Mouse (Mus musculus) kidney, embryonic 15.5 days (tissue): Measurements from ENCODE around the gene Tiprl. TPM values are rescaled to one million over a fixed set of nuclear protein-coding genes. Genes with fewer than 3 reads are reported as not detected.

ENCODE experiments used
- ATAC-seq: fragments of 200-750 bp; cut with Nextera tagmentation; replicated peaks from 2 replicates; pipeline ENCODE4 v1.8.0; 2017; ENCODE audit warnings: moderate TSS enrichment; ENCODE audit not compliant: low FRiP score
- H3K27ac ChIP-seq: fragments of 300-500 bp; sonication (generic); 2 replicates; pipeline ENCODE4 v1.5.1; 2015; ENCODE audit warnings: mild to moderate bottlenecking, inconsistent platforms
- H3K27me3 ChIP-seq: fragments of 300-500 bp; sonication (generic); 2 replicates; pipeline ENCODE4 v1.6.1; 2015; ENCODE audit warnings: inconsistent platforms
- H3K36me3 ChIP-seq: fragments of 300-500 bp; sonication (generic); 2 replicates; pipeline ENCODE4 v1.6.1; 2015; ENCODE audit warnings: inconsistent platforms
- H3K4me1 ChIP-seq: fragments of 300-500 bp; sonication (generic); 2 replicates; pipeline ENCODE4 v1.6.1; 2015; ENCODE audit warnings: inconsistent platforms
- H3K4me2 ChIP-seq: fragments of 300-500 bp; sonication (generic); 2 replicates; pipeline ENCODE4 v1.6.1; 2015; ENCODE audit warnings: moderate library complexity, mild to moderate bottlenecking, inconsistent platforms
- H3K4me3 ChIP-seq: fragments of 300-500 bp; sonication (generic); replicated peaks from 2 replicates; pipeline ENCODE4 v1.5.1; 2015; ENCODE audit warnings: mild to moderate bottlenecking, inconsistent platforms
- H3K9ac ChIP-seq: fragments of 300-500 bp; sonication (generic); 2 replicates; pipeline ENCODE4 v1.6.1; 2015; ENCODE audit warnings: mild to moderate bottlenecking, inconsistent platforms
- H3K9me3 ChIP-seq: fragments of 300-500 bp; sonication (generic); replicated peaks from 2 replicates; pipeline ENCODE4 v1.6.1; 2016; ENCODE audit warnings: inconsistent platforms
- WGBS: fragments of 180-500 bp; shearing (Covaris S2); methylation state at CpG from one replicate; pipeline ENCODE4 v1.1.7; 2015; ENCODE audit warnings: mixed read lengths; 5-methylcytosine and 5-hydroxymethylcytosine counted together
- polyA plus RNA-seq: library from polyadenylated mRNA; unstranded; fragments of >200 nt; fragmentation: Nextera tagmentation; extraction: Ambion mirVana; gene quantifications from 2 replicates; pipeline ENCODE4 v1.2.1, GENCODE M21; 2015

The Tiprl gene
- polyA plus RNA-seq, 1 experiment from 2014 or later = 99.3 TPM

- no peak overlapping the region for H3K4me2 ChIP-seq
- H3K4me3 ChIP-seq = no peak overlapping the region
- H3K4me1 ChIP-seq = peaks cover 29% of the 10 kb centered on the region
- ATAC-seq = no peak
- H3K36me3 ChIP-seq = peaks cover 32% of the 10 kb centered on the region
- no peak overlapping the region for H3K9ac ChIP-seq
- WGBS = 79% methylated on average over 10 of the region's 10 CpGs
- no peak overlapping the region for H3K27ac ChIP-seq
- no peaks in the 10 kb centered on the region for H3K9me3 ChIP-seq
- H3K27me3 ChIP-seq = no peaks in the 10 kb centered on the region
These were observed 47.8 kb downstream of the Tiprl start for GRCm38 (mm10) chr1:165188806-165189580.

- ATAC-seq = no peak
- Histone ChIP-seq H3K36me3 (peaks cover 48% of the 10 kb centered on the region), H3K4me2 (no peak overlapping the region), H3K9ac (no peak overlapping the region), H3K27me3 (no peaks in the 10 kb centered on the region), H3K27ac (no peak overlapping the region), H3K4me1 (peaks cover 18% of the 10 kb centered on the region), H3K9me3 (no peaks in the 10 kb centered on the region), H3K4me3 (no peak overlapping the region)
- 65% methylated on average over 5 of the region's 5 CpGs for WGBS
These were observed 49.4 kb downstream of the Tiprl start for GRCm38 (mm10) chr1:165187357-165187756.

- Histone ChIP-seq H3K4me3 (no peak overlapping the region), H3K9me3 (no peaks in the 10 kb centered on the region), H3K36me3 (peaks cover 55% of the 10 kb centered on the region), H3K27ac (no peak overlapping the region), H3K27me3 (no peaks in the 10 kb centered on the region), H3K9ac (no peak overlapping the region), H3K4me2 (no peak overlapping the region), H3K4me1 (peaks cover 16% of the 10 kb centered on the region)
- no peak for ATAC-seq
- 91% methylated on average over 12 of the region's 12 CpGs for WGBS
These were observed 50.3 kb downstream of the Tiprl start for GRCm38 (mm10) chr1:165186491-165186890.

GRCm38 (mm10) chr1:165185116-165185515 lies 51.7 kb downstream of the Tiprl start:
- Histone ChIP-seq H3K4me2 (no peak overlapping the region), H3K27me3 (no peaks in the 10 kb centered on the region), H3K4me3 (no peak overlapping the region), H3K36me3 (peaks cover 61% of the 10 kb centered on the region), H3K4me1 (peaks cover 16% of the 10 kb centered on the region), H3K9me3 (no peaks in the 10 kb centered on the region), H3K27ac (no peak overlapping the region), H3K9ac (no peak overlapping the region)
- WGBS = 72% methylated on average over 7 of the region's 7 CpGs
- no peak for ATAC-seq

- Histone ChIP-seq H3K36me3 (peaks cover 64% of the 10 kb centered on the region), H3K4me3 (no peak overlapping the region), H3K27me3 (no peaks in the 10 kb centered on the region), H3K4me1 (peaks cover 15% of the 10 kb centered on the region), H3K27ac (no peak overlapping the region), H3K9ac (no peak overlapping the region), H3K4me2 (no peak overlapping the region), H3K9me3 (no peaks in the 10 kb centered on the region)
- ATAC-seq = no peak
- 81% methylated on average over 3 of the region's 3 CpGs for WGBS
These were observed 52.6 kb downstream of the Tiprl start for GRCm38 (mm10) chr1:165184178-165184577.

- Histone ChIP-seq H3K36me3 (peaks cover 72% of the 10 kb centered on the region), H3K4me2 (no peak overlapping the region), H3K27me3 (no peaks in the 10 kb centered on the region), H3K9me3 (no peaks in the 10 kb centered on the region), H3K4me1 (0 out of 2 replicates have a peak, but pooled peaks cover 8% of the 10 kb centered on the region), H3K4me3 (no peak overlapping the region), H3K9ac (no peak overlapping the region), H3K27ac (no peak overlapping the region)
- ATAC-seq = no peak
- 77% methylated on average over 6 of the region's 6 CpGs for WGBS
These were observed 53.4 kb downstream of the Tiprl start for GRCm38 (mm10) chr1:165183400-165183799.

GRCm38 (mm10) chr1:165179321-165179720 lies 57.5 kb downstream of the Tiprl start:
- ATAC-seq = no peak
- Histone ChIP-seq H3K9me3 (no peaks in the 10 kb centered on the region), H3K27me3 (no peaks in the 10 kb centered on the region), H3K27ac (no peak overlapping the region), H3K36me3 (peaks cover 65% of the 10 kb centered on the region), H3K4me3 (no peak overlapping the region), H3K4me2 (no peak overlapping the region), H3K4me1 (no peaks in the 10 kb centered on the region), H3K9ac (no peak overlapping the region)
- WGBS = 87% methylated on average over 5 of the region's 5 CpGs

- Histone ChIP-seq H3K27ac (no peak overlapping the region), H3K4me1 (no peaks in the 10 kb centered on the region), H3K4me2 (no peak overlapping the region), H3K4me3 (no peak overlapping the region), H3K9ac (no peak overlapping the region), H3K36me3 (peaks cover 53% of the 10 kb centered on the region), H3K9me3 (no peaks in the 10 kb centered on the region), H3K27me3 (no peaks in the 10 kb centered on the region)
- 75% methylated on average over 6 of the region's 6 CpGs for WGBS
- ATAC-seq = no peak
These were observed 58.7 kb downstream of the Tiprl start for GRCm38 (mm10) chr1:165178075-165178474.

- no peaks in the 10 kb centered on the region for H3K9me3 ChIP-seq
- H3K36me3 ChIP-seq = peaks cover 29% of the 10 kb centered on the region
- no peak overlapping the region for H3K4me3 ChIP-seq
- no peak for ATAC-seq
- WGBS = 63% methylated on average over 9 of the region's 9 CpGs
- H3K27ac ChIP-seq = no peak overlapping the region
- H3K9ac ChIP-seq = no peak overlapping the region
- H3K4me2 ChIP-seq = no peak overlapping the region
- H3K27me3 ChIP-seq = 0 out of 2 replicates have a peak, but pooled peaks cover 2% of the 10 kb centered on the region
- no peaks in the 10 kb centered on the region for H3K4me1 ChIP-seq
These were observed 62.7 kb downstream of the Tiprl start for GRCm38 (mm10) chr1:165174059-165174616.

GRCm38 (mm10) chr1:165171277-165171676 lies 65.5 kb downstream of the Tiprl start:
- Histone ChIP-seq H3K4me3 (no peak overlapping the region), H3K9ac (no peak overlapping the region), H3K4me1 (no peaks in the 10 kb centered on the region), H3K27ac (no peak overlapping the region), H3K27me3 (0 out of 2 replicates have a peak, but pooled peaks cover 2% of the 10 kb centered on the region), H3K9me3 (no peaks in the 10 kb centered on the region), H3K36me3 (0 out of 2 replicates have a peak, but pooled peaks cover under 1% of the 10 kb centered on the region), H3K4me2 (no peak overlapping the region)
- 86% methylated on average over 8 of the region's 8 CpGs for WGBS
- ATAC-seq = no peak

GRCm38 (mm10) chr1:165170157-165170556 lies 66.6 kb downstream of the Tiprl start:
- no peak overlapping the region for H3K9ac ChIP-seq
- WGBS = 63% methylated on average over 5 of the region's 5 CpGs
- H3K4me1 ChIP-seq = no peaks in the 10 kb centered on the region
- ATAC-seq = no peak
- H3K27ac ChIP-seq = no peak overlapping the region
- H3K9me3 ChIP-seq = no peaks in the 10 kb centered on the region
- H3K27me3 ChIP-seq = 0 out of 2 replicates have a peak, but pooled peaks cover 2% of the 10 kb centered on the region
- H3K4me2 ChIP-seq = no peak overlapping the region
- H3K4me3 ChIP-seq = no peak overlapping the region
- H3K36me3 ChIP-seq = no peaks in the 10 kb centered on the region

- Histone ChIP-seq H3K27ac (no peak overlapping the region), H3K9ac (no peak overlapping the region), H3K4me1 (no peaks in the 10 kb centered on the region), H3K4me3 (no peak overlapping the region), H3K9me3 (no peaks in the 10 kb centered on the region), H3K4me2 (no peak overlapping the region), H3K27me3 (0 out of 2 replicates have a peak, but pooled peaks cover 2% of the 10 kb centered on the region), H3K36me3 (no peaks in the 10 kb centered on the region)
- ATAC-seq = no peak
- 78% methylated on average over 3 of the region's 3 CpGs for WGBS
These were observed 67.3 kb downstream of the Tiprl start for GRCm38 (mm10) chr1:165169462-165169861.
